Comparison of ENCODE assay signal across 9 mouse cellular contexts in genomic region chrX:134723762-134724161, GRCm38 (mm10). TPM values are rescaled to one million over a fixed set of nuclear protein-coding genes. Genes with fewer than 3 reads are reported as not detected.
DNase-seq lines count a peak whose midpoint lies in the region; ATAC-seq and TF ChIP-seq lines count a peak whose summit lies in the region.
"Not testable (repeated sequence)": the region's sequence is repeated elsewhere in the genome, so short reads cannot be mapped to it uniquely, and the experiment has no call there.
"Had no signal": no experiment of that assay in that cellular context is flagged by ENCODE, and none has a peak within 500 bp of the region (broad histone marks: within the 10 kb centered on the region; RNA-seq: fewer than 3 reads in every experiment).

No protein-coding gene starts in this region.

- H3K9ac ChIP-seq in forebrain, embryonic 11.5 days (ENCODE audit: low read length); hindbrain, embryonic 12.5 days; kidney, embryonic 16.5 days (replicated peaks; ENCODE audit: low read length); lung, embryonic 14.5 days; midbrain, embryonic 12.5 days (replicated peaks); stomach, embryonic 15.5 days: not testable (repeated sequence)

- ATAC-seq in common myeloid progenitor, adult 5-6 weeks (replicated peaks; ENCODE audit: low read depth, poor library complexity, severe bottlenecking) = peak; percentile 47; the same call in 1 of the 2 replicates
- ATAC-seq in forebrain, embryonic 11.5 days (replicated peaks; ENCODE audit: low FRiP score) = peak; percentile 69
- not testable (repeated sequence) for ATAC-seq in hindbrain, embryonic 12.5 days (ENCODE audit: low FRiP score)
- peak; percentile 91 for ATAC-seq in kidney, embryonic 16.5 days (ENCODE audit: low FRiP score, low TSS enrichment)
- peak; percentile 77 for ATAC-seq in lung, embryonic 14.5 days (ENCODE audit: insufficient read depth)
- peak; percentile 34; the same call in 1 of the 2 replicates for ATAC-seq in midbrain, embryonic 12.5 days (ENCODE audit: low FRiP score, low read depth)
- peak; percentile 31; the same call in 1 of the 2 replicates for ATAC-seq in stomach, embryonic 15.5 days (ENCODE audit: insufficient read depth, low FRiP score, low read depth)

- WGBS in forebrain, embryonic 11.5 days = 22% methylated on average over 1 of the region's 2 CpGs
- WGBS in hindbrain, embryonic 12.5 days = 36% methylated on average over 1 of the region's 2 CpGs
- WGBS in kidney, embryonic 16.5 days = 33% methylated on average over 2 of the region's 2 CpGs
- WGBS in lung, embryonic 14.5 days = 53% methylated on average over 1 of the region's 2 CpGs
- 17% methylated on average over 2 of the region's 2 CpGs for WGBS in midbrain, embryonic 12.5 days
- 24% methylated on average over 2 of the region's 2 CpGs for WGBS in stomach, embryonic 15.5 days

- DNase-seq in 3T3-L1 (ENCODE audit: low read depth, low spot score) = peak; percentile 15
- not testable (repeated sequence) for DNase-seq in forebrain, embryonic 11.5 days (ENCODE audit: low spot score); lung, embryonic 14.5 days

- H3K27me3 ChIP-seq in forebrain, embryonic 11.5 days (ENCODE audit: control insufficient read depth, insufficient read depth, low read length); hindbrain, embryonic 12.5 days; kidney, embryonic 16.5 days (ENCODE audit: insufficient read depth, low read length); lung, embryonic 14.5 days (ENCODE audit: insufficient read depth, low read length); midbrain, embryonic 12.5 days; stomach, embryonic 15.5 days (replicated peaks): not testable (repeated sequence)

- H3K4me1 ChIP-seq in forebrain, embryonic 11.5 days (replicated peaks; ENCODE audit: control insufficient read depth, insufficient read depth, low read length); hindbrain, embryonic 12.5 days; kidney, embryonic 16.5 days (ENCODE audit: insufficient read depth, low read length); lung, embryonic 14.5 days (ENCODE audit: insufficient read depth); midbrain, embryonic 12.5 days; stomach, embryonic 15.5 days: not testable (repeated sequence)

- H3K36me3 ChIP-seq in forebrain, embryonic 11.5 days (ENCODE audit: control insufficient read depth, insufficient read depth, low read length); hindbrain, embryonic 12.5 days; kidney, embryonic 16.5 days (ENCODE audit: insufficient read depth, low read length); lung, embryonic 14.5 days (ENCODE audit: insufficient read depth); stomach, embryonic 15.5 days: not testable (repeated sequence)
- peaks cover 15% of the 10 kb centered on the region; the same call in 1 of the 2 replicates for H3K36me3 ChIP-seq in midbrain, embryonic 12.5 days

- H3K9me3 ChIP-seq in forebrain, embryonic 11.5 days (ENCODE audit: control insufficient read depth, low read length); hindbrain, embryonic 12.5 days (replicated peaks); kidney, embryonic 16.5 days (ENCODE audit: low read length); lung, embryonic 14.5 days (ENCODE audit: low read depth, low read length); midbrain, embryonic 12.5 days; stomach, embryonic 15.5 days: not testable (repeated sequence)

- not testable (repeated sequence) for H3K27ac ChIP-seq in forebrain, embryonic 11.5 days (ENCODE audit: low read depth, low read length); lung, embryonic 14.5 days (ENCODE audit: low read depth); midbrain, embryonic 12.5 days (replicated peaks); stomach, embryonic 15.5 days
- H3K27ac ChIP-seq in hindbrain, embryonic 12.5 days = 0 out of 2 replicates have a peak overlapping the region, but pooled peaks have one; percentile 17
- H3K27ac ChIP-seq in kidney, embryonic 16.5 days (ENCODE audit: low read length) = 0 out of 2 replicates have a peak overlapping the region, but pooled peaks have one; percentile 24

- not testable (repeated sequence) for H3K4me3 ChIP-seq in forebrain, embryonic 11.5 days (ENCODE audit: low read depth, low read length); hindbrain, embryonic 12.5 days; kidney, embryonic 16.5 days (ENCODE audit: low read length); lung, embryonic 14.5 days (ENCODE audit: low read depth, low read length); midbrain, embryonic 12.5 days; stomach, embryonic 15.5 days (replicated peaks)

- not testable (repeated sequence) for H3K4me2 ChIP-seq in forebrain, embryonic 11.5 days (ENCODE audit: low read depth, low read length, severe bottlenecking); hindbrain, embryonic 12.5 days (replicated peaks); kidney, embryonic 16.5 days (replicated peaks; ENCODE audit: low read depth, low read length); lung, embryonic 14.5 days; midbrain, embryonic 12.5 days (replicated peaks); stomach, embryonic 15.5 days

- TF ChIP-seq CTCF in lung, embryonic 14.5 days (IDR thresholded peaks at IDR 0.05; ENCODE audit: low read depth) = not testable (repeated sequence)

RNA-seq across cellular contexts. Expression of gene Armcx1, which starts 6.0 kb away (rescaled TPM):
- 14.2 and 28.1 TPM in 2 replicates for total RNA-seq in common myeloid progenitor, adult 5-6 weeks (2017)
- polyA plus RNA-seq in forebrain, embryonic 11.5 days (2014; fragmentation: Nextera tagmentation; extraction: Ambion mirVana) = 40.5 and 42.8 TPM in 2 replicates
- 76.9 and 83.4 TPM in 2 replicates for polyA plus RNA-seq in hindbrain, embryonic 12.5 days (2016; fragmentation: Nextera tagmentation; extraction: Ambion mirVana)
- 53.4 and 59.0 TPM in 2 replicates for polyA plus RNA-seq in kidney, embryonic 16.5 days (2015; fragmentation: Nextera tagmentation; extraction: Ambion mirVana)
- 35.7 and 36.6 TPM in 2 replicates for polyA plus RNA-seq in lung, embryonic 14.5 days (2014; fragmentation: Nextera tagmentation; extraction: Ambion mirVana)
- polyA plus RNA-seq in midbrain, embryonic 12.5 days (2016; fragmentation: Nextera tagmentation; extraction: Ambion mirVana) = 67.1 and 68.8 TPM in 2 replicates
- 50.9 and 51.9 TPM in 2 replicates for polyA plus RNA-seq in stomach, embryonic 15.5 days (2015; fragmentation: Nextera tagmentation; extraction: Ambion mirVana)
- total RNA-seq: monocyte, adult 5-6 weeks had no signal

RNA-seq across cellular contexts. Expression of gene Armcx6, which starts 27.5 kb away (rescaled TPM):
- total RNA-seq in common myeloid progenitor, adult 5-6 weeks (2017) = 6.1 and 10.4 TPM in 2 replicates
- 16.8 and 17.1 TPM in 2 replicates for polyA plus RNA-seq in forebrain, embryonic 11.5 days (2014; fragmentation: Nextera tagmentation; extraction: Ambion mirVana)
- polyA plus RNA-seq in hindbrain, embryonic 12.5 days (2016; fragmentation: Nextera tagmentation; extraction: Ambion mirVana) = 29.8 and 31.9 TPM in 2 replicates
- polyA plus RNA-seq in kidney, embryonic 16.5 days (2015; fragmentation: Nextera tagmentation; extraction: Ambion mirVana) = 22.0 and 22.6 TPM in 2 replicates
- 19.5 and 22.1 TPM in 2 replicates for polyA plus RNA-seq in lung, embryonic 14.5 days (2014; fragmentation: Nextera tagmentation; extraction: Ambion mirVana)
- polyA plus RNA-seq in midbrain, embryonic 12.5 days (2016; fragmentation: Nextera tagmentation; extraction: Ambion mirVana) = 22.3 and 24.5 TPM in 2 replicates
- 21.6 and 25.6 TPM in 2 replicates for polyA plus RNA-seq in stomach, embryonic 15.5 days (2015; fragmentation: Nextera tagmentation; extraction: Ambion mirVana)

RNA-seq across cellular contexts. Expression of gene Armcx3, which starts 32.6 kb away (rescaled TPM):
- 24.1 and 25.7 TPM in 2 replicates for total RNA-seq in common myeloid progenitor, adult 5-6 weeks (2017)
- 61.1 and 66.0 TPM in 2 replicates for polyA plus RNA-seq in forebrain, embryonic 11.5 days (2014; fragmentation: Nextera tagmentation; extraction: Ambion mirVana)
- polyA plus RNA-seq in hindbrain, embryonic 12.5 days (2016; fragmentation: Nextera tagmentation; extraction: Ambion mirVana) = 62.5 and 71.3 TPM in 2 replicates
- 66.0 and 70.6 TPM in 2 replicates for polyA plus RNA-seq in kidney, embryonic 16.5 days (2015; fragmentation: Nextera tagmentation; extraction: Ambion mirVana)
- polyA plus RNA-seq in lung, embryonic 14.5 days (2014; fragmentation: Nextera tagmentation; extraction: Ambion mirVana) = 69.7 and 75.8 TPM in 2 replicates
- 56.6 and 60.5 TPM in 2 replicates for polyA plus RNA-seq in midbrain, embryonic 12.5 days (2016; fragmentation: Nextera tagmentation; extraction: Ambion mirVana)
- 79.4 and 83.4 TPM in 2 replicates for polyA plus RNA-seq in stomach, embryonic 15.5 days (2015; fragmentation: Nextera tagmentation; extraction: Ambion mirVana)

RNA-seq across cellular contexts. Expression of gene Armcx4, which starts 37.4 kb away (rescaled TPM):
- 7.9 and 8.1 TPM in 2 replicates for total RNA-seq in common myeloid progenitor, adult 5-6 weeks (2017)
- polyA plus RNA-seq in forebrain, embryonic 11.5 days (2014; fragmentation: Nextera tagmentation; extraction: Ambion mirVana) = 6.3 and 6.6 TPM in 2 replicates
- 7.2 and 7.5 TPM in 2 replicates for polyA plus RNA-seq in hindbrain, embryonic 12.5 days (2016; fragmentation: Nextera tagmentation; extraction: Ambion mirVana)
- 4.0 and 4.4 TPM in 2 replicates for polyA plus RNA-seq in kidney, embryonic 16.5 days (2015; fragmentation: Nextera tagmentation; extraction: Ambion mirVana)
- 6.3 and 6.9 TPM in 2 replicates for polyA plus RNA-seq in lung, embryonic 14.5 days (2014; fragmentation: Nextera tagmentation; extraction: Ambion mirVana)
- 7.3 and 9.1 TPM in 2 replicates for polyA plus RNA-seq in midbrain, embryonic 12.5 days (2016; fragmentation: Nextera tagmentation; extraction: Ambion mirVana)
- polyA plus RNA-seq in stomach, embryonic 15.5 days (2015; fragmentation: Nextera tagmentation; extraction: Ambion mirVana) = 3.3 and 3.7 TPM in 2 replicates
